Mouse (Mus musculus) bone marrow, adult 2 months (tissue): ENCODE measurements at regions not wholly inside any gene's neighbourhood (a gene's known extent, or its start where the extent isn't known, plus 50 kb on each side); places are given as distances from the start of the nearest gene placed in this dataset.

Experiments used
- CTCF ChIP-seq: fragments of 200-500 bp; IDR thresholded peaks from 2 replicates; pipeline ENCODE4 v1.5.1; 2011; ENCODE audit warnings: low read length, control low read depth; ENCODE audit not compliant: control insufficient read depth, insufficient read depth
- POLR2A ChIP-seq: fragments of 200-500 bp; IDR thresholded peaks from 2 replicates; pipeline ENCODE4 v1.6.1; 2011; ENCODE audit warnings: low read depth, mild to moderate bottlenecking, control low read depth, low read length, borderline replicate concordance; ENCODE audit not compliant: control insufficient read depth

DNA sequence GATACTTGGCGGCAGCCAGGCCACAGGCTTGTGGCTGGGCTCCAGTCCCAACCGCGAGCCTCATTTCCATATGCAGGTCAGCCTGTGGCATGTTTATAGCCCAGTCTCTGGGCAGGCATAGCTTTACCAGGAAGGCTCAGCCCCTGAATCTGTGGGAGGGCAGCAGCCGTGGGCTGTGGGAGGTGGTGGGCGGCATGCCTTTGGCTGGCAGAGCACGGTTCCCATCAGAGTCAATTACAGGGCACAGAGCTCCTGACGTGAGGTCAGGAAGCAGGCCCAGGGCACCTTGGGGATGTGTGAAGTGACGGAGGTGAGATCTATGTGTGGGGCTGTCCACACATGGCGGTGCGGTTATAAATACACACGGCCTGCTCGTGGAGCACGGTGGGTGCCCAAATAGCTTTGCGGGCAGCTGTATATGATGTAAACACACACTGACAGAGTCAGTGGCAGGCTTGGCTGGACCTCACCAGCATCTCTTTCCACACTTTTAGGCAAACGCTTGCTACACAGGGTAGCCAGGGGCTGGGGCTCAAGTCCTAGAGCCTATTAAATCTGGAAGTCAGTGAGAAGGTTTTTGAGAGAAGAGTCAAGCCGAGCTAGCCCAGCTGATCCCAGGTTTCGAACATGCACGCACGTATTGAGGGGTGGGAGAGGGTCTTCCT, 71.8 kb downstream of the Gm525 start:
- no peak for TF ChIP-seq POLR2A
- TF ChIP-seq CTCF = no peak
